Mouse (Mus musculus): Measurements from ENCODE around the gene Prss46. TPM values are rescaled to one million over a fixed set of nuclear protein-coding genes. Genes with fewer than 3 reads are reported as not detected.

The Prss46 gene
- total and polyA plus RNA-seq, 2 experiments = not detected

DNA sequence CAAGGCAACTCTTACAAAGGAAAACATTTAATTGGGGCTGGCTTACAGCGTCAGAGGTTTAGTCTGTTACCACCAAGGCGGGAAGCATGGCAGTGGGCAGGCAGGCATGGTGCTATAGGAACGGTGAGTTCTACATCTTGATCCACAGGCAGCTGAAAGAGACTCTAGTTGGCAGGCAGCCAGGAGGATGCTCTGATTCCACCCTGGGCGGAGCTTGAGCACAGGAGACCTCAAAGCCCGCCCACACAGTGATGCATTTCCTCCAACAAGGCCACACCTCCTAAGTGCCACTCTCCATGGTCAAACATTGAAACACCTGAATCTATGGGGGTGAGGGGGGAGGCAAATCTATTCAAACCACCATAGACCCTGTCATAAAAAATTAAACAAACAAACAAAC, 11.3 kb upstream of the Prss46 start:
- TF ChIP-seq CTCF (IDR thresholded peaks at IDR 0.05; ENCODE audit: low read depth, low read length) (no peak), POLR2A (IDR thresholded peaks at IDR 0.05; ENCODE audit: extremely low read depth, insufficient read depth, low read length) (no peak)
- Histone ChIP-seq H3K4me3 (ENCODE audit: insufficient read depth, low read depth, low read length) (no peak overlapping the region), H3K9ac (ENCODE audit: low read depth, low read length) (no peak overlapping the region), H3K4me1 (ENCODE audit: control insufficient read depth, insufficient read depth, low read length) (no peaks in the 10 kb centered on the region), H3K36me3 (ENCODE audit: control insufficient read depth, insufficient read depth, low read length) (no peaks in the 10 kb centered on the region), H3K27ac (replicated peaks; ENCODE audit: insufficient read depth, low read depth, low read length) (no peak overlapping the region), H3K79me2 (ENCODE audit: control insufficient read depth, insufficient read depth, low read length) (no peaks in the 10 kb centered on the region), H3K27me3 (ENCODE audit: control insufficient read depth, insufficient read depth, low read length) (no peaks in the 10 kb centered on the region)
- no peak for DNase-seq (ENCODE audit: extremely low read depth, low read depth, low spot score)
- 82% methylated on average over 5 of the region's 5 CpGs for WGBS

DNA sequence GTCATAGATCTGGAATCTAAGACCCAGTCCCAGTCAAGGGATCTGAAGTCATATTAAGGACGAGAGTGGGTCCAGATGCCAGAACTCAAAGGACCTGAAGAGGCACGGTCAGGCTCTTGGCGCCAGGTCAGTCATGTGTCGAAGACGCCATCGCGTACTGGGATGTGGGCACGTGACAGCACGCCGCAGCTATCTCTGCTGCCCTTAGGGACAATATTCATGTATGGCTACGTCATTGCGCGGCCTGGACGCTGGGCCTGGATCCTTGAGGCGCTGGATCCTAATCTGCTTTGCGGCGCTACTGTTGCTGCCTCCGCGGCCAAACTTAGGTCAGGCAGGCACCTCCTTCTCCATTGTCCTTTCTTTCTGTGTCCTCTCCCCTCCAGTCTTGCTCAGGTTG, 9.9 kb upstream of the Prss46 start, which contains the start of gene Prss45:
Gene Prss45, plus strand, starts transcription at position 178 of the 400 bp plus-strand sequence.
- WGBS = 83% methylated on average over 19 of the region's 19 CpGs

DNA sequence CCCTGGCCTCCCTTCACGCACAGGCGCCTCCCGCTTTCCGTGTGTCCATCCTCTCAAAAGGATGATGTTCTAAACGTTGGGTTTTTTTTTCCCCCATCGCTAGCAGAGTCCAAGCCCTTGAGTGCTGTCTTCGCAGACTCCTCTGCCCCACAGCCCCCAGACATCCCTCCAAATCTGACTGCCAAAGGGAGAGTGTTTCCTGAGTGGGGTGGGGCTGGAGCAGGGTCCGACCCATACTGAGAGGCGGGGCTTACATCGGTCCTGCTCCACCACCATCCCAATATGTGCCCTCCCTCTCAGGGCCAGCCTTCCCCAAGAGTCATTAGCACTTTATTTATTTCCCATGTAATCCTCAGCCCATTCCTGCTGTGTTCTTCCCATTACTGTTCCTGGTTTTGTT, 9.3 kb upstream of the Prss46 start:
- Histone ChIP-seq H3K4me3 (ENCODE audit: insufficient read depth, low read depth, low read length) (no peak overlapping the region), H3K9ac (ENCODE audit: low read depth, low read length) (no peak overlapping the region), H3K27ac (replicated peaks; ENCODE audit: insufficient read depth, low read depth, low read length) (no peak overlapping the region), H3K4me1 (ENCODE audit: control insufficient read depth, insufficient read depth, low read length) (no peaks in the 10 kb centered on the region), H3K36me3 (ENCODE audit: control insufficient read depth, insufficient read depth, low read length) (no peaks in the 10 kb centered on the region), H3K27me3 (ENCODE audit: control insufficient read depth, insufficient read depth, low read length) (no peaks in the 10 kb centered on the region), H3K79me2 (ENCODE audit: control insufficient read depth, insufficient read depth, low read length) (no peaks in the 10 kb centered on the region)
- whole genome bisulfite sequencing = 49% methylated on average over 10 of the region's 10 CpGs
- DNase-seq (ENCODE audit: extremely low read depth, low read depth, low spot score) = no peak
- TF ChIP-seq POLR2A (IDR thresholded peaks at IDR 0.05; ENCODE audit: extremely low read depth, insufficient read depth, low read length) (no peak), CTCF (IDR thresholded peaks at IDR 0.05; ENCODE audit: low read depth, low read length) (no peak)

More for the DNA sequence above, 9.9 kb upstream of the Prss46 start, which contains the start of gene Prss45:
- Histone ChIP-seq H3K27ac (replicated peaks; ENCODE audit: insufficient read depth, low read depth, low read length) (no peak within 1 kb of the TSS), H3K4me1 (ENCODE audit: control insufficient read depth, insufficient read depth, low read length) (no peaks in the 10 kb centered on the region), H3K27me3 (ENCODE audit: control insufficient read depth, insufficient read depth, low read length) (no peaks in the 10 kb centered on the region), H3K79me2 (ENCODE audit: control insufficient read depth, insufficient read depth, low read length) (no peaks in the 10 kb centered on the region), H3K36me3 (ENCODE audit: control insufficient read depth, insufficient read depth, low read length) (no peaks in the 10 kb centered on the region), H3K4me3 (ENCODE audit: insufficient read depth, low read depth, low read length) (no peak within 1 kb of the TSS), H3K9ac (ENCODE audit: low read depth, low read length) (no peak within 1 kb of the TSS)
- no peak for DNase-seq (ENCODE audit: extremely low read depth, low read depth, low spot score)
- TF ChIP-seq CTCF (IDR thresholded peaks at IDR 0.05; ENCODE audit: low read depth, low read length) (no peak), POLR2A (IDR thresholded peaks at IDR 0.05; ENCODE audit: extremely low read depth, insufficient read depth, low read length) (no peak)

DNA sequence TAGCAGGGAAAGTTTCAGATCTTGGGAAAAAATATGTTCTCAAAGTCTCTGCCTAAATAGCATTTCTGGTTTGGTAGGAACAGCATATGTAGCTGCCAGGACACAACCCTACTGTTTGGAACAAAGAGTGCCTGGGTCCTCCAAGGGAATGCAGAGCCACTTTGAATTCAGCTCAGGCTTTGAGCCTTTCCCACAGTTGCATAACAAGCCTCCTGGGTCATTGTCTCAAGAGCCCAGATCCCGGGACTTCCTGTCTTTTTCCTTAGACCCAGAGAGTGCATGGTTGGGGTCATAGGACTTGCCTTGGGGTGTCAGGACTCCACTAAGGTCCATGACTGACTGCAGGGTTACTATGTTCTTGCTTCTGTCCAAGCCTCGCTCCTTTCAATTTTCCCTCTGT, 8.2 kb upstream of the Prss46 start:
- Histone ChIP-seq H3K4me1 (ENCODE audit: control insufficient read depth, insufficient read depth, low read length) (peaks cover under 1% of the 10 kb centered on the region; the same call in 1 of the 2 replicates), H3K27ac (replicated peaks; ENCODE audit: insufficient read depth, low read depth, low read length) (no peak overlapping the region), H3K79me2 (ENCODE audit: control insufficient read depth, insufficient read depth, low read length) (no peaks in the 10 kb centered on the region), H3K4me3 (ENCODE audit: insufficient read depth, low read depth, low read length) (no peak overlapping the region), H3K27me3 (ENCODE audit: control insufficient read depth, insufficient read depth, low read length) (no peaks in the 10 kb centered on the region), H3K9ac (ENCODE audit: low read depth, low read length) (no peak overlapping the region), H3K36me3 (ENCODE audit: control insufficient read depth, insufficient read depth, low read length) (no peaks in the 10 kb centered on the region)
- WGBS = 88% methylated on average over 2 of the region's 2 CpGs
- no peak for DNase-seq (ENCODE audit: extremely low read depth, low read depth, low spot score)
- TF ChIP-seq POLR2A (IDR thresholded peaks at IDR 0.05; ENCODE audit: extremely low read depth, insufficient read depth, low read length) (no peak), CTCF (IDR thresholded peaks at IDR 0.05; ENCODE audit: low read depth, low read length) (no peak)

DNA sequence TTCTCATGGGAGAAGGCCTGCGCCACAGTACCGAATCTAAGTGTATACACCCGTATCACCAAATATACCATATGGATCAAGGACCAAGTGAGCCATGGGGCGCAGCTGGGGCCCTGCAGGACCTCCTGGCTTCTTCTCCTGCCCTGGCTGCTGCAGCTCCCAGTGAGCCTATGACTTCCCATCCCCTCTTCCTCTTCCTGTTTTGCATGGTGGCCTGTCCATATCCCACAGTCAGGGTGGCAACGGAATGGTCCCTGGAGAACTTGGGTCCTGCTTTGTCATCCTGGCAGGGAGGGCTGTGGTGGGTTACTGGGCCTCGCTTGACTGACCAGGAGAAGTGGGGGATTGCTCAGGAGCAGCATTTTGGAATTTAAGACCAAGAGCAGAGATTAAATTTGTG, 3.4 kb upstream of the Prss46 start:
- Histone ChIP-seq H3K9ac (ENCODE audit: low read depth, low read length) (no peak overlapping the region), H3K27ac (replicated peaks; ENCODE audit: insufficient read depth, low read depth, low read length) (no peak overlapping the region)
- 87% methylated on average over 6 of the region's 6 CpGs for WGBS

DNA sequence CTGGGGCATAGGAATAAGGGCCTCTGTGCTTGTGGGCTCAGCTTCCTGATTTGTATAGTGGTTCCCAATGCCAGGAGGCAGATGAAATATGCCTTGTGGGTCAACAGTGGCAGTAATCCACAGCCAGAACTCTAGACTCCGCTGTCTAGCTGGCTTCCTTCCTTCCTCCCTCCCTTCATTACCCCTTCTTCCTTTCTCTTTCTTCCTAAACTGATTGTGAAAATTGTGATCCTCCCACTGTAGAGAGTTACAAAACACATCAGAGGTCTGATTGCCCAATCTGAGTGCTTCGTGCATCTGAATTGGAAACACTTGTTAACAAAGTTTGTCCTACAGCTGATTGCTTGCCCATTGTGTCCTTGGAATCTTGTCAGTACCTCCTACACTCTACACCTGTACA, 2.9 kb upstream of the Prss46 start:
- Histone ChIP-seq H3K36me3 (ENCODE audit: control insufficient read depth, insufficient read depth, low read length) (no peaks in the 10 kb centered on the region), H3K27me3 (ENCODE audit: control insufficient read depth, insufficient read depth, low read length) (no peaks in the 10 kb centered on the region), H3K4me1 (ENCODE audit: control insufficient read depth, insufficient read depth, low read length) (peaks cover 4% of the 10 kb centered on the region), H3K9ac (ENCODE audit: low read depth, low read length) (no peak overlapping the region), H3K27ac (replicated peaks; ENCODE audit: insufficient read depth, low read depth, low read length) (peak overlapping the region; percentile 15; the same call in 1 of the 2 replicates), H3K79me2 (ENCODE audit: control insufficient read depth, insufficient read depth, low read length) (no peaks in the 10 kb centered on the region), H3K4me3 (ENCODE audit: insufficient read depth, low read depth, low read length) (no peak overlapping the region)
- 7% methylated on average over 2 of the region's 2 CpGs for WGBS
- peak; percentile 86 for DNase-seq (ENCODE audit: extremely low read depth, low read depth, low spot score)
- no peak for TF ChIP-seq POLR2A (IDR thresholded peaks at IDR 0.05; ENCODE audit: extremely low read depth, insufficient read depth, low read length)
- TF ChIP-seq CTCF (IDR thresholded peaks at IDR 0.05; ENCODE audit: low read depth, low read length) = no peak

More for the DNA sequence above, 3.4 kb upstream of the Prss46 start:
- Histone ChIP-seq H3K27me3 (ENCODE audit: control insufficient read depth, insufficient read depth, low read length) (no peaks in the 10 kb centered on the region), H3K79me2 (ENCODE audit: control insufficient read depth, insufficient read depth, low read length) (no peaks in the 10 kb centered on the region), H3K4me3 (ENCODE audit: insufficient read depth, low read depth, low read length) (no peak overlapping the region), H3K36me3 (ENCODE audit: control insufficient read depth, insufficient read depth, low read length) (no peaks in the 10 kb centered on the region), H3K4me1 (ENCODE audit: control insufficient read depth, insufficient read depth, low read length) (peaks cover 4% of the 10 kb centered on the region)
- no peak for DNase-seq (ENCODE audit: extremely low read depth, low read depth, low spot score)
- no peak for TF ChIP-seq POLR2A (IDR thresholded peaks at IDR 0.05; ENCODE audit: extremely low read depth, insufficient read depth, low read length)
- no peak for TF ChIP-seq CTCF (IDR thresholded peaks at IDR 0.05; ENCODE audit: low read depth, low read length)

All from liver, adult 2 months (tissue).